Mouse (Mus musculus) liver, adult (tissue): ENCODE measurements around the gene Dld.

Experiments
- GATA4 ChIP-seq: IDR thresholded peaks from 2 replicates; pipeline ENCODE4 v1.6.1; 2014; ENCODE audit warnings: mild to moderate bottlenecking, low read length; ENCODE audit not compliant: insufficient replicate concordance

The Dld gene

DNA sequence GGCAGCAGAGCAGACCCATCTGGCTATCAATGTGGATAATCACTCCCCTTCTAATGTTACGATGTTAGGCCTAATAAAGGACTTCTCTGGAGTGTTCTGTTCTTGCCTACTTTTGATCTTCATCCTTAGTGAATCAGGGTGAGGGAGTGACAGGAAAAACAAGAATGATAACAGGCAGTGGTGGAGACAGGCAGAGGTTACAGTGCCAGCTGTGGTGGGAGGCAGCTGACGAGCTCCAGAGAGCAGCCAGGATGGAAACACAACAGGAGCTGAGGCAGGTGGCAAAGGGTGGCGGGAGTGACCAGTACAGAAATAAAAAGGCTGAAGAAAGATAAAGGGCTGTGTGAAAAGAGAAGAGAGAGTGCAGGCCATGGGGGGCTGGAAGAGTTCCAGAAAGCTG lies 15.2 kb upstream of the Dld start:
- TF ChIP-seq GATA4: no peak

DNA sequence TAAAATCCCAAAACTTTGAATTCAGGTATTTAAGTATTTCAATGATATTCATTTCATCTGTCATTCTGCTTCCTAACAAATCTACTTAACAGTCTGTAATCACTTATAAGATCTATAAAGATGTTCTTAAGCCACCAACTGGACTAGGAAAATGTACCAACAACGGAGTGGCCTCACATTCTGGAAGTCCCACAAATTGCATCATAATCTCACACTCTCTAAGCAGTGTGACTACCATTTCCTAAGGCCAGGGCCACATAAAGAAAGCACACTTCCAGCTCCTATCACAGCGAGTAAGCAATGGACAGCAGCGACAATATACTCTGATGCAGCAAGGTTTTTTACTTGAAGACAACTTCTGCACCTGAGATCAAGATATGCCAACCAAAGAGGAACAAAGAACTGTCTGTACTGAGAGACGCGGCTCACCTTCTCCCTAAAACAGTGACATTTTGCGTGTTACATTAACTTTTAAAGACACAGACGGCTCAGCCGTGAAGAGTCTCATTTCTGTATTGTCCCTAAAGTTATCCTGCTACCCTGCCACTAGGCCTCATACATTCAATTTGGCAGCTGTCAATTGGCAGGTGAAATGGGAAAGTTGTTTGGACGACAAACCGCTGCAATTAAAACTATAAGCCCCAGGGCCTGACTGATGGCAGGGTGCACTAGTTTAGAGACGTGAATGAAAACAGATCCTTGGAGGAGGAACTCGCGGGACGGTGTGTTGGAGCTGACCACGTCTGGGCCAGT lies 886 bp downstream of the Dld start:
- no peak for TF ChIP-seq GATA4

DNA sequence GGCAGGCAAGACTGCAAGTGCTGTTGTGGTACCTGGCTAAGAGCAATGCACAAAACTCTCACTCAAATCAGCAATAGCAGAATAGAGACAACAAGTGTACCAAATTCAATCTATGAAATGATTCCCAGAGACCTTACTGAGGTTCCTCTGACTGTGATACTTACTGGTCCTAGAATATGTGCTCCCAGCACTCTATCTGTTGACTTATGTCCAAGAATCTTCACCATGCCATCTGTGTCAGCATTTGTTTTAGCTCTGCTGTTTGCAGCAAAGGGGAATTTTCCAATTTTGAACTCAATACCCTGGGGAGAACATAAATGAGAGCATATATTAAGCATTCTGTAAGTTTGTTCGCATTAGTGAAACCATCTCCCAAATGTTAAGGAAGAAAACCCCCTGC lies 18.0 kb downstream of the Dld start:
- TF ChIP-seq GATA4: no peak

DNA sequence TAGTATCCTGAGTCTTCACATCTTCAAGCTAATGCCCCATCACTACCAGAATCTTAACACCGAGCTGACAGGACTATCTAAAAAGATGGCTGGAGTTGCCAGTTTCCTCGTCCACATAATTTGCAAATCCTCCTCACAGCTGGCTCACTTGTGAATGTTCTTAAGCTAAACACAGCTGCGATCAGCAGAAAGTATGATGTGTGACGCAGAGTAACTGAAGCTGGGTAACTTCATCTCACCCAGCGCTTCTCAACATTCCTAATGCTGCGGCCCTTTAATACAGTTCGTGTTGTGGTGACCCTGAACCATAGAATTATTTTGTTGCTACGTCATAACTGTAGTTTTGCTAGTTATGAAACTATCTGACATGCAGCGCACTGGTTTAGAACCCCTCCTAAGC lies 24.1 kb downstream of the Dld start:
- TF ChIP-seq GATA4: no peak

DNA sequence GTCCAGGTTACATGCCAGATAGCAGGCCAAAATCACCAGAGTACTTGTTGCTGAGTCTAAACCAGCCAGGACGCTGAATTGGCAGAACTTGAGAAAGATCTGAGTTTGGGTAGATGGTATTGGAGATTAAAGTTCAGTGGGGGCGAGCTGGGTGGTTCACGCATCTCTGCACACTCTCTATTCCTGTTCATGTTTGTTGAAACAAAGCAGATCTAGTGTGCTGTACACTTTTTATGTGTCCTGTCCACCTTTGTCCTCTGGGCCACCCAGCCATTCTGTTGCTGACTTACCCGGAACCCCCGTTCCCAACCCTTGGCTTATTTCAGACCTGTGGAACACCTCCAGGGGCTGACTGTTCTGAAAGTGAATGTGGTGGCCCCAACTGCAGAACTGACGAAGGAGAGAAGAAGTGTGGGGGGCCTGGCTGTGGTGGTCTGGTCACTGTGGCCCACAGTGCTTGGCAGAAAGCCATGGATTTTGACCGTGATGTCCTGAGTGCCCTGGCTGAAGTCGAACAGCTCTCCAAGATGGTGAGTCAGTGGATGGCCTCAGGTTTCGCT lies 28.0 kb downstream of the Dld start:
- TF ChIP-seq GATA4: no peak

DNA sequence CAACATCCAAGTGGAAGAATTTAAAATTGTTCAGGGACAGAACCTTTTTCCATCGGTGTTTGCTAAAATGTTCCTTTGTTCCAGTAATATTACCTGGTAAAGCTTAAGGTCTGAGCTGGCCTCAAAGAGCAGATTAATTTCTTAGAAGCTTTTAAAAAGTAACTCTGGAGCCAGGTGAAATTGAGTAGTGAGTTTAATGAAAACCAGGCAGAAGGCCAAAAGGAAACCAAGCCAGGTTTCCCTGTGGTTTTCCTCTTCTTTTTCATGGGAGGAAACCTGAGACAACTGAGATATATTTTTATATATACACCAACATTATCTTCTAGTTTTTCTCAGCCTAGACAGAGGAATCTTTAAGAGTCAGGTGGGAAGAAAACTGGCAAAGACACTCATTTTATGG lies 29.7 kb downstream of the Dld start:
- no peak for TF ChIP-seq GATA4

DNA sequence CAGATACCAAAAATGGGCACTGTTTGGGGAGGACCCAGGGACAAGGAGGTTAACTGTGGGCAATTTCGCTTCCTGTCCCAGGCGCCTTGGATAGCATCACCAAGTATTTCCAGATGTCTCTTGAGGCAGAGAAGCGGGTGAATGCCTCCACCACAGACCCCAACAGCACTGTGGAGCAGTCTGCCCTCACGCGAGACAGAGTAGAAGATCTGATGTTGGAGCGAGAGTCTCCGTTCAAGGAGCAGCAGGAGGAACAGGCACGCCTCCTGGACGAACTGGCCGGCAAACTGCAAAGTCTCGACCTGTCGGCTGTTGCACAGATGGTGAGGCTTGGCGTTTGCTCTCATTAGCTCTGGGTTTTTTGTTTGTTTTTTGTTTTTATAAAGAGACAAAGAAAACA lies 30.4 kb downstream of the Dld start:
- TF ChIP-seq GATA4: no peak

DNA sequence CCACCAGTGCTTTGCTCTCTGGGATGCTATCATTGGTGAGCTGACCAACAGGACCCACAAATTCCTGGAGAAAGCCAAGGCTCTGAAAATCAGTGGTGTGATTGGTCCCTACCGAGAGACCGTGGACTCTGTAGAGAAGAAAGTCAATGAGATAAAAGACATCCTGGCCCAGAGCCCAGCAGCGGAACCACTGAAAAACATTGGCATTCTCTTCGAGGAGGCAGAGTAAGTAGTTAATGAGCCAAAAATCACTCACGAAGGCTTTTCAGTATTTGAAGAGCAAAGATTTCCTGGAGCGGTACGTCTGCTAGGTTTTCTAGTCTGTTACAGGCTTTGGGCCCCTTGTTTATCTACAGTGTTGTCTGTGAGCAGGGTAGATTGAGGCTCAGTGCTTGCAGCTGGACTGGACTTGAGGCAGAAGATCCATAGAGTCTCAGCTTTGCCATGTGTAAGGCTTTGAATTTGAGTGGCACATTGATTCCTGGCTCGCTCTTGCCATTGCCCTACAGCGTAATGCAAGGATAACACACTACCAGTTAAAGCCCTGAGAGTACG lies 32.8 kb downstream of the Dld start:
- TF ChIP-seq GATA4: no peak

DNA sequence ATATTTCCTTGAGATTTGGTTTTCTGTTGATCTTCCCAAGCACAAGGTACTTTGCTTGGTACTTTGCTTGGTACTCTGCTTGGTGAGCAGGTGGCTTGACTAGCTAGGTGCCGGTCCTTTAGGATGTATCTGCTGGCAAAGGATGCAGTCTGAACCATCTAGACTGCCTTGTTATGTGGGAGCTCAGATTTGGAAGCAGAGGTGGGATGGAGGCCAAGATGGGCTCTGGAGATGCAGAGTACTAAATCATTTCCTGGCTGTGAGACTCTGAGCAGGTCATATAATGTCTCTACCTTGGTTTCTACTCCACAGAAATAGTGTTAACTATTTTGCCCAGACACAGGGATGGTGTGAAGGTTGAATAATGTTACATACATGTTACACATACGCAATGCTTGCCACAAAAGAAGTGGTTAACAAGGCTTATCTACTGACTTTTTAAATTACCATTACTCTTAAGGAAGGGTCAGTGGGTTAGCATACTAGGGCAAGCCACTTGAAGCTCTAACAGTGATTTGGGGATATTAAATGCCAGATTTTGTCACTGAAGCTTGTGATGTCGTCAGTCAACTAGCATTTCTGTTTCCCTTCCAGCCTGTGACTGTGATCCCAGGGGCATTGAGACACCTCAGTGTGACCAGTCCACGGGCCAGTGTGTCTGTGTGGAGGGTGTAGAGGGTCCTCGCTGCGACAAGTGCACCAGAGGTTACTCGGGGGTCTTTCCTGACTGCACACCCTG lies 33.4 kb downstream of the Dld start:
- TF ChIP-seq GATA4: no peak

DNA sequence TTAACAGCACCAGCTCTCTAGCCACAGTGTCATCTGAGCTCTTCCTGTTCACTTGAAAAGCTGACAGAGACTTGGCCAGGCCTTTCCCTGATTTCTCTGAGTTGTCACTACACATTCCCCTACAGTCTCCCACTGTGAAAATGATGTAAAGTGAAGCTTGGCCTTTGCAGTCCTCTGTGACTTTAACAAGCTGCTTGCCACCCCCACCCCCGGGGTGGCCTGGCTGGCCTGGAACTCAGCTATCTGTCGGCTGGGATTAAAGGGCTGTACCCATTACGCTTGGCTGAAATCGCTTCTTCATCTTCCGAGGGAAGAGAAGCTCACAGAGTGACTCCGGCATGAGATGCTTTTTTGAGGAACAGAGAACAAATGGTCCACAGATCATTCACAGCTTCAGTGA lies 35.3 kb downstream of the Dld start:
- TF ChIP-seq GATA4: no peak

DNA sequence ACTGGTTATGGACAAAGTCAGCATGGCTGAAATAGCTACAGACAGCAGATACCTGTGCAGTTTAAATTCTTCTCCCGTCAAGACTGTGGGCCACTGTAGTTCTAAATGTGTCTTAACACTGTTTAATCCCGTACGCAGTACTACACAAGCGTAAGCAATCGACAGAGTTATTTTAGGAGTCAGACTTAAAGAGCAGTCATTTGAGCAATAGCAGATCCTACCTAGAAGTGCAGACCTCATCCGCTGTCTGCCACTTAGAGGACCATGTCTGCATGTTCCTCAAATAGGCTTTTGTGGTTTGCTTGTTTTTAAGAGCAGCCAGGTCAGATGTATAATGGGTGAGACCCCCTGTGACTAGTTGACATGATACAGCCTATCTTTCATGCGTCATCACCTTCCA lies 36.9 kb downstream of the Dld start:
- TF ChIP-seq GATA4: no peak

DNA sequence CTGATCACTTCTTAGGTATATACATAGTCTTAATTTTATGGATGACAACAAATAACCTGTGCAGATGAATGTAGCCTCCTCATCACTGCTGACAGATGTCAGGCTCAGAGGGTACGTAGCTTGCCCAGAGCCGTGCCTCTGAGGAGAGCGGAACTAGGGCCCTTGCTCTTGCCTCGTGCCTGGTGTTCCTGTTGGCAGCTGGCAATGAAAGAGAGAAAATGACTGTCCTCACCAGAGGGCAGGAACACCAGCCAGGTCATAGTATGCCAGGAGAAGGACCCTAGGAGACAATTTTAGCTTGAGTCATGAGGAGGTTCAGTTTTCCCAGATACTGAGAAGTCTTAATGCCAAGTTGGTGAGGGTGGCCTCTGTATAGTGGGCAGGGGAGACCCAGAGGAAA lies 38.1 kb downstream of the Dld start:
- no peak for TF ChIP-seq GATA4

DNA sequence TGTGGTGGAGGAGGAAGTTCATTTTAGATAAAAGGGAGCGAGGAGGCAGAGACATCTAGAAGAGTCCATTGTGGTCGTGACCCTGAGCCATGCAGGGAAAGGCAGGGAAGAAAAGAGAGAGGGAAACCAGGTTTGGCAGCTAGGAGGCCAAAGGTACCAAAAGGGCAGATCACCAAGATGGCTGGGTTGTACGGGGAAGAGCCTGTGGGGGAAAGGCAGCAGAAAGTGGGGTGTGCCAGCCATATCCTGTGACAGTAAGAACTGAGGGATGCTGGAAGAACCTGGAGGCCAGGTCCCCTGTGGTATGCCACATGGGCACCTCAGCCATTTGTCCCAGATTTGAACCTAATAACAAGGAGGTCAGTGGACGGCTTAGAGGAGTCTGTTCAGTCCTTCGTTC lies 39.0 kb downstream of the Dld start:
- no peak for TF ChIP-seq GATA4

DNA sequence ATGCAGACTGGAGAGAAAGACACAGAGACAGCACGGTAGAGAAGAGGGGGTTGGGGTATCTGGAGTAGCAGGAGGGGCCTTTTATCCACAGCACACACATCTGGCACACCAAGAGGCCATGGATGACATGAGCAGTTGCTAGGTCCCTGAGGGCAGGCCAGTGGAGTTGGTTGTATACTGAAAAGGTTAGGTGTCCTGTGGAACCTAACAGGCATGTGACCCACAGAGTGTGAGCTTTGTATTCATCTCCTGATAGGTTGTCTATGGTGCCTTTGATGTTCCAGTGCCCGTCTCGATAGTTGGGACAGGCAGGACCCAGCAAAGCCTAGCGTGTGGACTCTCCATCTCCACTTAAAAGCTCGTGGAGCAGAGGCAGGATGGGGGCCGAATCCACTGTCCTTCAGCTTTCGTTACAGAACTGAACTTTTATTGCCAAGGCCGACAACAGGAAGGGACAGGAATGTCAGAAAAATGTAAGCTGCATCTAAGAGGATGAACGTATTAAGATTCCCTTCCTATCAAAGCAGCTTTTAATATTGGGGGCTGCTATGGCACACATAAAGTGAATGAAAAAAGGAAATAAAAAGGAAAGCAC lies 39.5 kb downstream of the Dld start:
- TF ChIP-seq GATA4: no peak

DNA sequence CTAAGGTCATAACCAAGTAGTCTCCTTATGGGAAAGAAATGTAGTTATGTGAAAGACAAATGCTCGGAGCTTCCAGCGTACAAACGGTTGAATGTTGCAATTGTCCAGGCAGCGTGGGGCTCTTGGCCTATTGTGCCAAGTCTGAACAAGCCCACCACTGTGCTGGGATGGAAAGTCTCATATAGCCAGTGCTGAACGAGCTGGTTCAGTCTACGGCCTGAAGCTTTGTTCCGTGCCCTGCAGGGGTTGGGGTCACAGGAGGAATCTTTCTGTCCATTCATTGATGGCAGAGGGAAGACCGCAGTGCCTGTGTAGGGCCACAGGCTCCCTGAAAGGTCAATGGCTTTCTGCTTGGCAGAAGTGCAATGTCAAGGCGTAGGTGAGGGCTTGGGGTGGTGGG lies 40.6 kb downstream of the Dld start:
- no peak for TF ChIP-seq GATA4

DNA sequence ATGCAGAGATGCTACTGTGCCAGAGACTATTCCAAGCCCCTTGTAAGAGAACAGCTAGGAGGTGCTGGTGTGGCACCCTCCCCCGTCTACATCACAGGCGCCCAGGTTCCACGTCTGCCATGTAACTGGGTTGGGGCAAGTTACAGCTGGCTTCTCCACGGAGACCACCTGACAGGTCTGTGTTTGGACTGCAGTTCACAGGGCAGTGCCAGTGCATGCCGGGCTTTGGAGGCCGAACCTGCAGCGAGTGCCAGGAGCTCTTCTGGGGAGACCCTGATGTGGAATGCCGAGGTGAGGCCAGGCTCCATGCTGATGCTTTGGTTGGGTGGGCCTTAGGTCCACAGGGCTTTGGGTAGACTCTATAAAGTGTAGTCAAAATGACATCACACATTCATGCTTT lies 43.5 kb downstream of the Dld start:
- no peak for TF ChIP-seq GATA4
